Mouse (Mus musculus): ENCODE results near the gene Pik3ca. TPM values are rescaled to one million over a fixed set of nuclear protein-coding genes. Genes with fewer than 3 reads are reported as not detected.

Gene Pik3ca
- 5.5 and 8.5 TPM in 2 replicates for polyA plus RNA-seq (2021; fragmentation: Nextera tagmentation)
- long read RNA-seq, experiment 1, partial matches to known transcripts: 14 of 30 reads
- long read RNA-seq, experiment 1, other reads (novel, unspliced or antisense): 15 of 30 reads
- long read RNA-seq, experiment 2, full-length matches to known transcripts: 1 of 40 reads
- long read RNA-seq, experiment 2, partial matches to known transcripts: 29 of 40 reads
- long read RNA-seq, experiment 2, other reads (novel, unspliced or antisense): 10 of 40 reads

DNA sequence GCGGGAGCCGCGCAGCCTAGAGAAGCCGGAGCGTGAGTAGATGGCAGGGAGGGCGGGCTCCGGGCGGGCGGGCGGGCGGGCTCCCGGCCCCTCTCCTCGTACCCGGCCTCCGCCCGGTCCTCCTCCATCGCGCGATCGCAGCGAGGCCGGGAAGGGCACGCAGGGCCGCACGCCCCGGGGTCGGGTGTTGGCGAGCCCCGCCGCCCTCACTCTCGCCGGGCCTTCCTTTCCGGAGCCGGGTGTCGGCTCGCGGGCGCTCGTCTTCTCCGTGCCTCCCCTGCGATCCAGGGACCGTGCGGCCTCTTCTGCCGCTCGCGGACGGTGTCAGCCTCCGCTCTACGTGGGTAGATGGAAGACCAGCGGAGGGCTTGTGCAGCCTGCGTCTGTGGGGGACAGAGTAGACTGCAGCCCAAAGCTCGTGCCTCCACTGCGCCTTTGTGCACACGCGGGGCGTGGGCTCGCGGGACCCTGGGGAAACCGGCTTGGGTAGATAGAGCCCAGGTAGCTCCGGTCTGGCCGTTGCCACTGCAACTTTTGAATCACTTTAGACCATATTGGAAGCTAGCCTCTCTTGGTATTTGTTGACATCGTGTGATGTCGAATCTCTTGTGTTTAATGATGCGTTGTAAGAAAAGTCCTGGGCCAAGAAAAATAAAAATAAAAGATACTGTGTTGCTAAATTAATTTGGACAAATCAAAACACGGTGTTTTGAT is at the start of gene Pik3ca:
Pik3ca (plus strand) TSS at position 211 of the 714 bp plus-strand sequence.

GRCm38 (mm10) chr3:32365546-32366245 is 31.8 kb upstream of the Pik3ca start, which contains the start of gene Zmat3:
TSS of gene Zmat3 (minus strand) at chr3:32366014.

GRCm38 (mm10) chr3:32492097-32493090 is 94.9 kb downstream of the Pik3ca start, which contains the start of gene Kcnmb3:
TSS of gene Kcnmb3 (minus strand) at chr3:32492231.

DNA sequence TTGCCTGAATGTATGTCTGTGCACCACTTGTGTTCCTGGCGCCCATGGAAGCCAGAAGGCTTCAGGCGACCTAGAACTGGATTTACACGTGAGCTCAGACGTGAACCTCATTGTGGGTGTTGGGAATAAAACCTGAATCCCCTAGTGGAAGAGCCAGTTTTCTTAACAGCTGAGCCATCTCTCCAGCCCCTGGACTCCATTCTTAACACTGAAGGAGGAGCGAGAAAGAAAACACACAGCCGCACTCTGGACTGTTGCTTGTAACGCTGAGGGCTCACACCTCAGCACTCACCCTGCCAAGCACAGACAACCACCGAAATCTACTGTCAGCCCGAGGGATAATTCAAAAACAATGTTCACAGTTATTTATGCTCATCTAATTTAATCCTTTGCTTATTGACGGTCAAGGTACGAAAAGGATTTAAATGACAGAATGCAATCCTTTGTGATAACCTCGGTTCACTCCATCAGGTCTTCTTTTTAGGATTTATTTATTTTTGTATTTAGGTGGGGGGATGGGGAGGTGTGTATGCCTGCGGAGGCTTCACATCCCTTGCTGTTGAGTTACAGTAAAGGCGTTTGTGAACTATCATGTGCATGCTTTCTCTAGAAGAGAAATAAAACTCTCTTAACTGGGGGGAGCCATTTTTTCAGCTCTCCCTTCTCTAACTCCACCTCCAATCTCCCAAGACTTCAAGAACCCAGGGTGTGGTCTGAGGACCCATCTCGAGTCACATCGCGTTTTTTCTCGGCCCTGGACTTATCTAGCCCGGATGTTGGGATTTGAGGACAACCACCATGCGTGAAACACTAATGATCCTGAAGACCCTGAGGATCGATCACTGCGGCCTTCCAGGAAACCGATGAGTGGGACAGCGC is 112.3 kb downstream of the Pik3ca start, which contains the start of gene Zfp639:
Zfp639 (plus strand) TSS at position 764 of the 879 bp plus-strand sequence.

Other genes starting within 250 kb of the Pik3ca start
- gene Zmat3, start 31.7 kb upstream of the Pik3ca start, polyA plus RNA-seq (2021; fragmentation: Nextera tagmentation): 10.4 and 13.7 TPM in 2 replicates
- not detected in 2 replicates for gene Kcnmb3, start 94.6 kb downstream of the Pik3ca start, polyA plus RNA-seq (2021; fragmentation: Nextera tagmentation)
- 11.8 and 13.0 TPM in 2 replicates for gene Zfp639, start 112.6 kb downstream of the Pik3ca start, polyA plus RNA-seq (2021; fragmentation: Nextera tagmentation)
- gene Mfn1, start 131.8 kb downstream of the Pik3ca start, polyA plus RNA-seq (2021; fragmentation: Nextera tagmentation): 8.6 and 12.4 TPM in 2 replicates
- 18.8 and 23.1 TPM in 2 replicates for gene Gnb4, start 218.9 kb downstream of the Pik3ca start, polyA plus RNA-seq (2021; fragmentation: Nextera tagmentation)